Comparison of ENCODE assay signal across 21 mouse cellular contexts in the genomic region with DNA sequence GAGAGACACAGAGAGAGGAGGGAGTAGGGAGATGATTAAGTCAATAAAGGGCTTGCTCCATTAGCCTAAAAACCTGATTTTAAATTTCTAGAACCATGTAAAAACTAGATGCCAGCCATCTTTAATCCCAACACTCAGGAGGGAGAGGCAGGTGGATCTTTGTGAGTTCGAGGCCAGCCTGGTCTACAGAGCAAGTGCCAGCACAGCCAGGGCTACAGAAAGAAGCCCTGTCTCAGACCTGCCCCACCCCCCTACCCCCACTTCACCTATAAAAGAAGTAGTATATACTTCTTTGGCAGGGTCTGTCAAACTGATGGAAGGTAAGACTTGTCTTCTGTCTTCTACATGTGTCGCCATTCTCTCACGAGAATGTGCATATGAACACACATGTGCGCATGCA. TPM values are rescaled to one million over a fixed set of nuclear protein-coding genes. Genes with fewer than 3 reads are reported as not detected.
DNase-seq lines count a peak whose midpoint lies in the region; ATAC-seq lines count a peak whose summit lies in the region.
"Had no signal": no experiment of that assay in that cellular context is flagged by ENCODE, and none has a peak within 500 bp of the region (broad histone marks: within the 10 kb centered on the region; RNA-seq: fewer than 3 reads in every experiment).

No protein-coding gene starts in this region.

- H3K4me2 ChIP-seq in midbrain, embryonic 11.5 days, result no peak overlapping the region
- no peak overlapping the region for H3K4me2 ChIP-seq in midbrain, embryonic 14.5 days (ENCODE audit: low read length)

- DNase-seq in heart, adult 11 months, result peak; percentile 76
- DNase-seq in heart, adult 9 months (ENCODE audit: low spot score in 2 of 2), result no peak
- peak; percentile 52 for DNase-seq in heart, embryonic 10.5 days (ENCODE audit: low spot score)
- no peak for DNase-seq in heart, postnatal 10 days
- DNase-seq in midbrain, embryonic 11.5 days (ENCODE audit: low spot score, missing footprints), result peak; percentile 74
- DNase-seq in midbrain, embryonic 14.5 days, result no peak
- DNase-seq: adrenal gland, adult 2 months; adrenal gland, adult 8-10 months; adrenal gland, postnatal 10 days; adrenal gland, postnatal 14 days; adrenal gland, postnatal 25 days; adrenal gland, postnatal 36 days; B cell, adult 2 months; cerebellum, adult 11 months; cerebellum, adult 11-12 months; cerebellum, adult 18-20 months had no signal

- intact Hi-C loops in heart, postnatal 10 days (cut with DNase I), result no loop called here

- no peaks in the 10 kb centered on the region for H3K27me3 ChIP-seq in heart, embryonic 10.5 days (ENCODE audit: insufficient read depth, poor library complexity, severe bottlenecking)
- no peaks in the 10 kb centered on the region for H3K27me3 ChIP-seq in midbrain, embryonic 11.5 days (ENCODE audit: control insufficient read depth, insufficient read depth, low read length)
- no peaks in the 10 kb centered on the region for H3K27me3 ChIP-seq in midbrain, embryonic 14.5 days (ENCODE audit: control insufficient read depth, insufficient read depth, low read length)
- H3K27me3 ChIP-seq: CH12.LX, Patski had no signal

- peaks cover under 1% of the 10 kb centered on the region; the same call in 1 of the 2 replicates for H3K4me1 ChIP-seq in heart, embryonic 10.5 days
- no peaks in the 10 kb centered on the region for H3K4me1 ChIP-seq in midbrain, embryonic 11.5 days (ENCODE audit: control insufficient read depth, insufficient read depth, low read length)
- H3K4me1 ChIP-seq in midbrain, embryonic 14.5 days (ENCODE audit: control insufficient read depth, insufficient read depth, low read length), result no peaks in the 10 kb centered on the region

- H3K36me3 ChIP-seq in heart, embryonic 10.5 days, result no peaks in the 10 kb centered on the region
- no peaks in the 10 kb centered on the region for H3K36me3 ChIP-seq in midbrain, embryonic 11.5 days (ENCODE audit: control insufficient read depth, insufficient read depth, low read length)
- H3K36me3 ChIP-seq in midbrain, embryonic 14.5 days (ENCODE audit: control insufficient read depth, insufficient read depth, low read length), result no peaks in the 10 kb centered on the region
- H3K36me3 ChIP-seq: G1E had no signal

- no peak overlapping the region for H3K27ac ChIP-seq in heart, embryonic 10.5 days
- no peak overlapping the region for H3K27ac ChIP-seq in midbrain, embryonic 11.5 days (ENCODE audit: low read depth, low read length)
- H3K27ac ChIP-seq in midbrain, embryonic 14.5 days (replicated peaks; ENCODE audit: low read depth, low read length), result no peak overlapping the region

- ATAC-seq in midbrain, embryonic 11.5 days (ENCODE audit: low FRiP score), result no peak
- no peak for ATAC-seq in midbrain, embryonic 14.5 days (ENCODE audit: low FRiP score, low TSS enrichment)
- ATAC-seq: activated CD4-positive, CD25-positive, alpha-beta regulatory T cell, adult 4 months; CD4-positive, CD25-positive, alpha-beta regulatory T cell, adult 4 months; Patski had no signal

- no peak overlapping the region for H3K9ac ChIP-seq in midbrain, embryonic 11.5 days (ENCODE audit: low read length)
- H3K9ac ChIP-seq in midbrain, embryonic 14.5 days (replicated peaks; ENCODE audit: low read length), result no peak overlapping the region

- H3K9me3 ChIP-seq in heart, embryonic 10.5 days, result no peaks in the 10 kb centered on the region
- no peaks in the 10 kb centered on the region for H3K9me3 ChIP-seq in midbrain, embryonic 11.5 days (ENCODE audit: control insufficient read depth, low read length)
- H3K9me3 ChIP-seq in midbrain, embryonic 14.5 days (ENCODE audit: control insufficient read depth, low read length), result no peaks in the 10 kb centered on the region
- H3K9me3 ChIP-seq: G1E had no signal

- WGBS in heart, embryonic 10.5 days, result 94% methylated on average over 4 of the region's 4 CpGs
- WGBS in midbrain, embryonic 11.5 days, result 96% methylated on average over 4 of the region's 4 CpGs
- WGBS in midbrain, embryonic 14.5 days, result 94% methylated on average over 4 of the region's 4 CpGs

- H3K4me3 ChIP-seq in heart, embryonic 10.5 days, result no peak overlapping the region
- no peak overlapping the region for H3K4me3 ChIP-seq in midbrain, embryonic 11.5 days (ENCODE audit: low read depth, low read length)
- no peak overlapping the region for H3K4me3 ChIP-seq in midbrain, embryonic 14.5 days (replicated peaks; ENCODE audit: low read depth, low read length)

RNA-seq across cellular contexts. Expression of a gene that starts 4.0 kb away (rescaled TPM):
- 64.1 and 74.8 TPM in 2 replicates for polyA plus RNA-seq in heart, embryonic 10.5 days (2016; fragmentation: Nextera tagmentation; extraction: Ambion mirVana)
- total RNA-seq in heart, postnatal 10 days (2021), result 10 to 100 TPM; 43.3 to 45.5 TPM
- 86.5 and 88.1 TPM in 2 replicates for polyA plus RNA-seq in midbrain, embryonic 11.5 days (2014; fragmentation: Nextera tagmentation; extraction: Ambion mirVana)
- polyA plus RNA-seq in midbrain, embryonic 14.5 days (2014; fragmentation: Nextera tagmentation; extraction: Ambion mirVana), result 75.1 and 75.5 TPM in 2 replicates

Comparison
In these comparisons a context has a peak if more than half of its experiments do, and no peak if none do; other contexts are left out.
1. DNase-seq: peak in heart, adult 11 months (single experiment), heart, embryonic 10.5 days (single experiment) and midbrain, embryonic 11.5 days (single experiment); none in heart, adult 9 months (0 of 2), heart, postnatal 10 days (0 of 2) and midbrain, embryonic 14.5 days (single experiment).